Mouse (Mus musculus) inflammation-experienced regulatory T-cells, adult 6 months (primary cell): ENCODE measurements around the gene Ang4. TPM values are rescaled to one million over a fixed set of nuclear protein-coding genes. Genes with fewer than 3 reads are reported as not detected.

Source experiments
- ATAC-seq: one replicate; pipeline ENCODE4 v1.8.0; 2017
- polyA plus RNA-seq, 3 experiments: library from polyadenylated mRNA; unstranded; fragments of 100-300 nt; shearing (Covaris generic); gene quantifications; one replicate each; pipeline ENCODE4 v1.2.1; 2017

The Ang4 gene
- not detected for polyA plus RNA-seq

- no peak for ATAC-seq
Measured at GRCm38 (mm10) chr14:51773490-51773889, at the start of gene Ang4. Ang4 (minus strand) TSS chr14:51773590.

GRCm38 (mm10) chr14:51799746-51800145, 26.4 kb upstream of the Ang4 start, which contains the start of gene AY358078:
AY358078 (plus strand) TSS chr14:51800046.
- no peak for ATAC-seq

- no peak for ATAC-seq
Measured at GRCm38 (mm10) chr14:51794106-51794505, 20.7 kb upstream of the Ang4 start.

GRCm38 (mm10) chr14:51789196-51789595, 15.8 kb upstream of the Ang4 start:
- no peak for ATAC-seq

GRCm38 (mm10) chr14:51787061-51787460, 13.7 kb upstream of the Ang4 start:
- no peak for ATAC-seq

- ATAC-seq = no peak
Measured at GRCm38 (mm10) chr14:51786335-51786734, 12.9 kb upstream of the Ang4 start.

GRCm38 (mm10) chr14:51778865-51779481, 5.6 kb upstream of the Ang4 start:
- no peak for ATAC-seq

- ATAC-seq = no peak
Measured at GRCm38 (mm10) chr14:51777791-51778190, 4.4 kb upstream of the Ang4 start.

GRCm38 (mm10) chr14:51771378-51771777, 2.0 kb downstream of the Ang4 start:
- ATAC-seq = peak; percentile 48

GRCm38 (mm10) chr14:51755944-51756343, 17.4 kb downstream of the Ang4 start:
- no peak for ATAC-seq

- ATAC-seq = no peak
Measured at GRCm38 (mm10) chr14:51740347-51741170, 32.8 kb downstream of the Ang4 start.

GRCm38 (mm10) chr14:51739150-51739993, 34.0 kb downstream of the Ang4 start:
- ATAC-seq = no peak

GRCm38 (mm10) chr14:51738411-51739149, 34.8 kb downstream of the Ang4 start:
- ATAC-seq = no peak

- ATAC-seq = no peak
Measured at GRCm38 (mm10) chr14:51737967-51738366, 35.4 kb downstream of the Ang4 start.

GRCm38 (mm10) chr14:51717083-51717482, 56.3 kb downstream of the Ang4 start, which contains the start of gene Gm5800:
Gm5800 (minus strand) TSS chr14:51717183.
- no peak for ATAC-seq

Other genes with a start within 250 kb of the Ang4 start
- gene Gm5622, start 220.8 kb downstream of the Ang4 start, polyA plus RNA-seq = not detected
- gene Gm17175, start 199.5 kb downstream of the Ang4 start, polyA plus RNA-seq = not detected
- gene Gm17174, start 181.5 kb downstream of the Ang4 start, polyA plus RNA-seq = not detected
- gene Gm17078, start 162.3 kb downstream of the Ang4 start, polyA plus RNA-seq = not detected
- gene Gm4181, start 137.9 kb downstream of the Ang4 start, polyA plus RNA-seq = not detected
- gene Gm17079, start 78.1 kb downstream of the Ang4 start, polyA plus RNA-seq = not detected
- gene Gm5800, start 56.4 kb downstream of the Ang4 start, polyA plus RNA-seq = not detected
- gene AY358078, start 26.5 kb upstream of the Ang4 start, polyA plus RNA-seq = not detected
- not detected for gene Ear6, start 80.1 kb upstream of the Ang4 start, polyA plus RNA-seq
- 10 to 100 TPM; 26.7 to 75.2 (median 69.3) TPM for gene Mettl17, start 111.3 kb upstream of the Ang4 start, polyA plus RNA-seq
- under 1 TPM; 0.29 to 0.40 (median 0.34) TPM for gene Slc39a2, start 119.3 kb upstream of the Ang4 start, polyA plus RNA-seq
- gene Ndrg2, start 140.6 kb upstream of the Ang4 start, polyA plus RNA-seq = 10 to 100 TPM in 2 of 3 experiments, 1 to 10 TPM in 1; 9.3 to 31.1 (median 21.3) TPM
- not detected for gene Tppp2, start 144.8 kb upstream of the Ang4 start, polyA plus RNA-seq
- not detected for gene Rnase13, start 149.2 kb upstream of the Ang4 start, polyA plus RNA-seq
- 1 to 10 TPM in 1 of 3 experiments, under 1 TPM in 2; 0.41 to 1.3 (median 0.90) TPM for gene Arhgef40, start 211.1 kb upstream of the Ang4 start, polyA plus RNA-seq
- under 1 TPM in 1 of 3 experiments, not detected in 2; 0.87 TPM for gene Tmem253, start 242.1 kb upstream of the Ang4 start, polyA plus RNA-seq
- gene Zfp219, start 247.1 kb upstream of the Ang4 start, polyA plus RNA-seq = 1 to 10 TPM; 1.4 to 1.9 (median 1.6) TPM